Mouse (Mus musculus) hindbrain, embryonic 16.5 days (tissue): Measurements from ENCODE around the gene Pld3. TPM values are rescaled to one million over a fixed set of nuclear protein-coding genes. Genes with fewer than 3 reads are reported as not detected.
A peak's percentile ranks its signal among the peaks of the same experiment; 100 is the strongest.

Source experiments
- ATAC-seq: fragments of 200-750 bp; cut with Nextera tagmentation; 2 replicates; pipeline ENCODE4 v1.8.0; 2017; ENCODE audit warnings: moderate TSS enrichment, moderate library complexity
- H3K27ac ChIP-seq: fragments of 300-500 bp; sonication (generic); 2 replicates; pipeline ENCODE4 v1.5.1; 2014; ENCODE audit warnings: low read depth, mild to moderate bottlenecking, control low read depth, low read length, moderate library complexity
- H3K27me3 ChIP-seq: fragments of 300-500 bp; sonication (generic); replicated peaks from 2 replicates; pipeline ENCODE4 v1.6.1; 2014; ENCODE audit warnings: low read length; ENCODE audit not compliant: control insufficient read depth, insufficient read depth
- H3K36me3 ChIP-seq: fragments of 300-500 bp; sonication (generic); 2 replicates; pipeline ENCODE4 v1.6.1; 2014; ENCODE audit warnings: mild to moderate bottlenecking, low read length, moderate library complexity, mixed read lengths; ENCODE audit not compliant: control insufficient read depth, insufficient read depth
- H3K4me1 ChIP-seq: fragments of 300-500 bp; sonication (generic); 2 replicates; pipeline ENCODE4 v1.6.1; 2014; ENCODE audit warnings: low read depth, low read length; ENCODE audit not compliant: control insufficient read depth, insufficient read depth
- H3K4me2 ChIP-seq: fragments of 300-500 bp; sonication (generic); 2 replicates; pipeline ENCODE4 v1.6.1; 2014; ENCODE audit warnings: mild to moderate bottlenecking, low read length, control low read depth, moderate library complexity
- H3K4me3 ChIP-seq: fragments of 300-500 bp; sonication (generic); 2 replicates; pipeline ENCODE4 v1.5.1; 2014; ENCODE audit warnings: mild to moderate bottlenecking, low read length, control low read depth, moderate library complexity
- H3K9ac ChIP-seq: fragments of 300-500 bp; sonication (generic); 2 replicates; pipeline ENCODE4 v1.6.1; 2014; ENCODE audit warnings: low read depth, mild to moderate bottlenecking, control low read depth, low read length, moderate library complexity
- H3K9me3 ChIP-seq: fragments of 300-500 bp; sonication (generic); 2 replicates; pipeline ENCODE4 v1.6.1; 2014; ENCODE audit warnings: mild to moderate bottlenecking, low read length, moderate library complexity; ENCODE audit not compliant: control insufficient read depth
- WGBS: fragments of 180-500 bp; shearing (Covaris S2); extraction: QIAGEN DNeasy Blood & Tissue Kit; methylation state at CpG from one replicate; pipeline ENCODE4 v1.1.7; 2014; 5-methylcytosine and 5-hydroxymethylcytosine counted together
- polyA plus RNA-seq: library from polyadenylated mRNA; unstranded; fragments of >200 nt; fragmentation: Nextera tagmentation; extraction: Ambion mirVana; gene quantifications from 2 replicates; pipeline ENCODE4 v1.2.1, GENCODE M21; 2015

The Pld3 gene
- polyA plus RNA-seq, 1 experiment from 2014 or later: 263 TPM

DNA sequence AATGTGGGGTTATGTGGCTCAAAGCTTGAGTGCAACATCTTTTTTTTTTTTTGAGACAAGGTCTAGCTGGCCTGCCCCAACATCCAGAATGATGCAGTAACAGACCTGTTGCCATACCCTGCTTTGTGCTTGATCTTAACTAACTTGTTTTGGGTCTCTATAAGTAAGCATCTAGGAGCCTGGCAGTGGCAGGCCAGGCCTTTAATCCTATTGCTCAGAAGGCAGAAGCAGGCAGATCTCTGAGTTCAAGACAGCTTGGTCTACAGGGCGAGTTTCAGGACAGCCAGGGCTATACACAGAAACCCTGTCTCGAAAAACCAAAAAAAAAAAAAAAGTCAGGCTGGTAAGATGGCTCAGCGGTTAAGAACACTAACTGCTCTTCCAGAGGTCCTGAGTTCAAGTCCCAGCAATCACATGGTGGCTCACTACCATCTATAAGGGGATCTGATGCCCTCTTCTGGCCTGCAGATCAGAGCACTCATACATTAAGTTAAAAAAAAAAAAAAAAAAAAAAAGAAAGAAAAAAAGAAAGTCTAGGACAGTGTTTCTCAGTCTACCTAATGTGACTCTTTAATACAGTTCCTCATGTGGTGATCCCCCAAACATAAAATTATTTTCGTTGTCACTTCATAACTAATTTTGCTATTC, 37.7 kb upstream of the Pld3 start:
- WGBS: 66% methylated on average over 4 of the region's 4 CpGs
- ATAC-seq: no peak
- Histone ChIP-seq H3K4me3 (peak overlapping the region; percentile 77), H3K4me1 (peaks cover 15% of the 10 kb centered on the region), H3K9ac (peak overlapping the region; percentile 47; the same call in 1 of the 2 replicates), H3K36me3 (no peaks in the 10 kb centered on the region), H3K27me3 (no peaks in the 10 kb centered on the region), H3K4me2 (peak overlapping the region; percentile 64), H3K9me3 (no peaks in the 10 kb centered on the region), H3K27ac (peak overlapping the region; percentile 82)

GRCm38 (mm10) chr7:27590088-27590487, 37.1 kb upstream of the Pld3 start:
- Histone ChIP-seq H3K9me3 (no peaks in the 10 kb centered on the region), H3K27ac (no peak overlapping the region), H3K36me3 (peaks cover under 1% of the 10 kb centered on the region; the same call in 1 of the 2 replicates), H3K27me3 (no peaks in the 10 kb centered on the region), H3K4me3 (no peak overlapping the region), H3K4me1 (peaks cover 15% of the 10 kb centered on the region), H3K9ac (no peak overlapping the region), H3K4me2 (no peak overlapping the region)
- WGBS: 96% methylated on average over 4 of the region's 4 CpGs
- ATAC-seq: no peak

- Histone ChIP-seq H3K9me3 (no peaks in the 10 kb centered on the region), H3K4me2 (no peak overlapping the region), H3K4me3 (no peak overlapping the region), H3K9ac (no peak overlapping the region), H3K27ac (no peak overlapping the region), H3K27me3 (no peaks in the 10 kb centered on the region), H3K36me3 (peaks cover 9% of the 10 kb centered on the region), H3K4me1 (peaks cover 2% of the 10 kb centered on the region)
- no peak for ATAC-seq
- 86% methylated on average over 2 of the region's 2 CpGs for WGBS
Observed at GRCm38 (mm10) chr7:27587741-27588140, 34.7 kb upstream of the Pld3 start.

- H3K4me3 ChIP-seq: no peak overlapping the region
- H3K9ac ChIP-seq: no peak overlapping the region
- H3K27me3 ChIP-seq: no peaks in the 10 kb centered on the region
- H3K36me3 ChIP-seq: peaks cover 9% of the 10 kb centered on the region
- H3K9me3 ChIP-seq: no peaks in the 10 kb centered on the region
- WGBS: 91% methylated on average over 2 of the region's 2 CpGs
- H3K4me2 ChIP-seq: no peak overlapping the region
- ATAC-seq: no peak
- no peak overlapping the region for H3K27ac ChIP-seq
- no peaks in the 10 kb centered on the region for H3K4me1 ChIP-seq
Observed at GRCm38 (mm10) chr7:27586861-27587260, 33.8 kb upstream of the Pld3 start.

DNA sequence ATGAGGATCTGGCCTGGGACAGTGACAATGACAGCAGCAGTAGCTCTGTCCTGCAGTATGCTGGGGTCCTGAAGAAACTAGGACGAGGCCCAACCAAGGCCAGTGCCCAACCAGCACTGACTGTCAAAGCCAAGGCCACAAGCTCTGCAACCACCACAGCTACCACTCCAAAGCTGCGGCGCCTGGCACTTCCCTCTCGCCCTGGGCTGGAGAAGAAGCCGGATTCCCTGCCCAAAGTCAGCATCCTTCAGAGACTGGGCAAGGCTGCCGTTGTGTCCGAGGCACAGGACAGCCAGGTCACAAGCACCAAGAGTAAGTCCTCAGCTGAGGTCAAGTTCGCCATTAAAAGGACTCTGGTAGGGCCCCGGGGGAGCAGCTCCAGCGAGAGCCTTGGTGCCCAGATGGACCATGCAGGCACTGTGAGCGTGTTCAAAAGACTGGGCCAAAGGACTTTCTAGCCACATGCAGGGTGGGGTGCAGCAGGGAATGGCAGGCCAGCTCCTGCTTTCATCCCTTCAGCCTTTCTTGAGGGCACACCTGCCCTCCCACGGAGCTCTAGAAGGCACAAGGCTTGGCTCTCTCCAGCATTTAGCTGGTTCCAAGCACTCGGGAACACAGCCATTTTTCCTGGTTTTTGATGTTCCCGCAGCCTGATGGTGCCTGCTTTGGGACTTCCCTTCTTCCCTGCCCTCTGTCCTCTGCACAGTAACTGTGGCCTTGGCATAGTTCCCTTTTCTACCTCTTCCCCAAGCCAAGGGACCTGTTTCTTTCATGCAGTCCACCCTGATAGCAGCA, 27.6 kb upstream of the Pld3 start:
- WGBS: 95% methylated on average over 14 of the region's 14 CpGs
- H3K27me3 ChIP-seq: no peaks in the 10 kb centered on the region
- H3K27ac ChIP-seq: no peak overlapping the region
- no peak overlapping the region for H3K4me3 ChIP-seq
- H3K4me1 ChIP-seq: no peaks in the 10 kb centered on the region
- ATAC-seq: no peak
- no peaks in the 10 kb centered on the region for H3K9me3 ChIP-seq
- H3K4me2 ChIP-seq: no peak overlapping the region
- H3K9ac ChIP-seq: no peak overlapping the region
- peaks cover 39% of the 10 kb centered on the region for H3K36me3 ChIP-seq

GRCm38 (mm10) chr7:27578465-27578864, 25.4 kb upstream of the Pld3 start:
- H3K4me1 ChIP-seq: no peaks in the 10 kb centered on the region
- WGBS: 79% methylated on average over 7 of the region's 7 CpGs
- H3K4me3 ChIP-seq: no peak overlapping the region
- H3K36me3 ChIP-seq: peaks cover 37% of the 10 kb centered on the region
- no peaks in the 10 kb centered on the region for H3K27me3 ChIP-seq
- H3K4me2 ChIP-seq: no peak overlapping the region
- no peak for ATAC-seq
- no peaks in the 10 kb centered on the region for H3K9me3 ChIP-seq
- H3K27ac ChIP-seq: no peak overlapping the region
- no peak overlapping the region for H3K9ac ChIP-seq

DNA sequence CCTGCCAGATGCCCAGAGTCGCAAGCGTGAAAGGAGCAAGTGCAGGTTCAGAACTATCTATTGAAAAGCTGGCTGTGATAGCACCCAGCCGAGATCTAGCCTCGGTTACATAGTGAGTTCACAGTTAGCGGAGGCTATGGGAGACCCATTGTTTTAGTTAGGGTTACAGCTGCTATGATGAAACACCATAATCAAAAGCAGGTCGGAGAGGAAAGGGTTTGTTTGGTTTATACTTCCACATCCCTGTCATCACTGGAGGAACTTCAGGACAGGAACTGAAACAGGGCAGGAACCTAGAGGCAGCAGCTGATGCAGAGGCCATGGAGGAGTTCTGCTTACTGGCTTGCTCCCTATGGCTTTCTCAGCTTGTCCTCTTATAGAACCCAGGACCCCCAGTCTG, 24.6 kb upstream of the Pld3 start:
- peaks cover 34% of the 10 kb centered on the region for H3K36me3 ChIP-seq

GRCm38 (mm10) chr7:27576914-27577313, 23.9 kb upstream of the Pld3 start:
- no peak overlapping the region for H3K4me2 ChIP-seq
- no peak overlapping the region for H3K27ac ChIP-seq
- H3K9ac ChIP-seq: no peak overlapping the region
- 67% methylated on average over 6 of the region's 6 CpGs for WGBS
- no peaks in the 10 kb centered on the region for H3K4me1 ChIP-seq
- no peak for ATAC-seq
- H3K27me3 ChIP-seq: no peaks in the 10 kb centered on the region
- no peak overlapping the region for H3K4me3 ChIP-seq
- no peaks in the 10 kb centered on the region for H3K9me3 ChIP-seq
- H3K36me3 ChIP-seq: peaks cover 34% of the 10 kb centered on the region

More for the DNA sequence above, 24.6 kb upstream of the Pld3 start:
- H3K4me2 ChIP-seq: no peak overlapping the region
- H3K27me3 ChIP-seq: no peaks in the 10 kb centered on the region
- ATAC-seq: no peak
- no peaks in the 10 kb centered on the region for H3K9me3 ChIP-seq
- no peak overlapping the region for H3K4me3 ChIP-seq
- no peak overlapping the region for H3K9ac ChIP-seq
- WGBS: 91% methylated on average over 6 of the region's 6 CpGs
- H3K4me1 ChIP-seq: no peaks in the 10 kb centered on the region
- H3K27ac ChIP-seq: no peak overlapping the region

DNA sequence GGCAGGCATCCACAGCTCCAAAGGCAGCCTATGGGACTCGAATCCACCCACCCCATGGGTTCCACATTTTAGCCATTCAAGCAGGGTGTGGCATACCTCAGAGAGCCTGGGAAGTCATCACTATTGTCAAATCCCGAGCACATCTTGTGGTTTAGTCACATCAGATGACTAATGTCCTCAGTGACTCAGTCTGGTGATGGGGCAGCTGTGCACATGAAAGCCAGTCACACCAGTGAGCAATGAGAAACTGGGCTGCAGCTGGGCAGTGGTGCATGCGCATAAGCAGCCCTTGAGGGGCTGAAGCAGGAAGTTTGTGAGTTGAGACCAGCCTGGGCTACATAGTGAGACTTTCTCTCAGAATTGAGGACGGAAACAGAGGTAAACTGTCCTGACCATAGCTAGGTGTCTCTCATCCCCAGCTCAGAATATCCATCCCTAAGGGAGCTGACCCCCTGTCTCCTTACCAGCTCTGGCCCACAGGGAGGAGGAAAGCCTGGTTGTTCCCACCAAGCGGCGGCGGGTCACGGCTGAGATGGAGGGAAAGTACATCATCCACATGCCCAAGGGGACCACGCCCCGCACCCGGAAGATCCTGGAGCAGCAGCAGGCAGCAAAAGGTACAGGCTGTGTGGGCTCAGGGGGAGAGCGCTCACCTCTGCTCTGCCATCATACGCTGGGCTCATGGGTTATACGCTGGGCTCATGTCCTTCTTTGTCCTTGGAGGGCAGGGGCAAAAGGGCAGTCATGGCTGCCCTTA, 21.3 kb upstream of the Pld3 start:
- peaks cover 26% of the 10 kb centered on the region for H3K36me3 ChIP-seq
- H3K9me3 ChIP-seq: no peaks in the 10 kb centered on the region

More for the DNA sequence above, 21.3 kb upstream of the Pld3 start:
- no peak for ATAC-seq
- Histone ChIP-seq H3K4me2 (no peak overlapping the region), H3K9ac (no peak overlapping the region), H3K27me3 (no peaks in the 10 kb centered on the region), H3K27ac (no peak overlapping the region), H3K4me3 (no peak overlapping the region), H3K4me1 (no peaks in the 10 kb centered on the region)
- 95% methylated on average over 14 of the region's 14 CpGs for WGBS
